Mouse (Mus musculus): ENCODE measurements at regions not wholly inside any gene's neighbourhood (a gene's known extent, or its start where the extent isn't known, plus 50 kb on each side); places are given as distances from the start of the nearest gene placed in this dataset.

GRCm38 (mm10) chr15:56024705-56025104 is 1452.7 kb downstream of the Slc22a22 start:
- Histone ChIP-seq H3K36me3 (ENCODE audit: insufficient read depth, low read length) (no peaks in the 10 kb centered on the region), H3K27ac (ENCODE audit: low read length) (no peak overlapping the region), H3K27me3 (replicated peaks; ENCODE audit: insufficient read depth, low read length) (no peaks in the 10 kb centered on the region), H3K9me3 (ENCODE audit: low read length) (no peaks in the 10 kb centered on the region), H3K9ac (replicated peaks; ENCODE audit: low read depth) (no peak overlapping the region), H3K4me2 (replicated peaks; ENCODE audit: low read depth, low read length) (no peak overlapping the region), H3K4me1 (ENCODE audit: insufficient read depth, low read depth, low read length) (no peaks in the 10 kb centered on the region), H3K4me3 (ENCODE audit: low read depth, low read length) (no peak overlapping the region)
- ATAC-seq (no peak), DNase-seq (ENCODE audit: low spot score) (no peak)
- 69% methylated on average over 1 of the region's 1 CpGs for WGBS
- TF ChIP-seq EP300 (IDR thresholded peaks at IDR 0.05), result no peak
- no peak for TF ChIP-seq CTCF (IDR thresholded peaks at IDR 0.05)

GRCm38 (mm10) chr15:56023862-56024484 is 1453.5 kb downstream of the Slc22a22 start:
- 74% methylated on average over 5 of the region's 5 CpGs for WGBS
- DNase-seq (ENCODE audit: low spot score), result peak; percentile 10
- TF ChIP-seq CTCF (IDR thresholded peaks at IDR 0.05) (no peak), EP300 (IDR thresholded peaks at IDR 0.05) (no peak)
- Histone ChIP-seq H3K4me3 (ENCODE audit: low read depth, low read length) (no peak overlapping the region), H3K9ac (replicated peaks; ENCODE audit: low read depth) (no peak overlapping the region), H3K27ac (ENCODE audit: low read length) (no peak overlapping the region), H3K36me3 (ENCODE audit: insufficient read depth, low read length) (no peaks in the 10 kb centered on the region), H3K4me1 (ENCODE audit: insufficient read depth, low read depth, low read length) (no peaks in the 10 kb centered on the region), H3K4me2 (replicated peaks; ENCODE audit: low read depth, low read length) (no peak overlapping the region), H3K27me3 (replicated peaks; ENCODE audit: insufficient read depth, low read length) (no peaks in the 10 kb centered on the region), H3K9me3 (ENCODE audit: low read length) (no peaks in the 10 kb centered on the region)
- no peak for ATAC-seq

GRCm38 (mm10) chr15:56022315-56022714 is 1455.1 kb downstream of the Slc22a22 start:
- no peak overlapping the region for H3K4me3 ChIP-seq (ENCODE audit: low read depth, low read length)
- DNase-seq (ENCODE audit: low spot score), result no peak
- TF ChIP-seq CTCF (IDR thresholded peaks at IDR 0.05), result no peak
- no peak for TF ChIP-seq EP300 (IDR thresholded peaks at IDR 0.05)
- no peaks in the 10 kb centered on the region for H3K36me3 ChIP-seq (ENCODE audit: insufficient read depth, low read length)
- no peak overlapping the region for H3K27ac ChIP-seq (ENCODE audit: low read length)
- H3K4me1 ChIP-seq (ENCODE audit: insufficient read depth, low read depth, low read length), result no peaks in the 10 kb centered on the region
- no peak overlapping the region for H3K9ac ChIP-seq (replicated peaks; ENCODE audit: low read depth)
- ATAC-seq, result no peak
- no peak overlapping the region for H3K4me2 ChIP-seq (replicated peaks; ENCODE audit: low read depth, low read length)
- H3K9me3 ChIP-seq (ENCODE audit: low read length), result no peaks in the 10 kb centered on the region
- WGBS, result 85% methylated on average over 4 of the region's 4 CpGs
- no peaks in the 10 kb centered on the region for H3K27me3 ChIP-seq (replicated peaks; ENCODE audit: insufficient read depth, low read length)

- Histone ChIP-seq H3K4me3 (ENCODE audit: low read depth, low read length) (no peak overlapping the region), H3K4me1 (ENCODE audit: insufficient read depth, low read depth, low read length) (no peaks in the 10 kb centered on the region), H3K4me2 (replicated peaks; ENCODE audit: low read depth, low read length) (no peak overlapping the region), H3K27ac (ENCODE audit: low read length) (no peak overlapping the region), H3K9ac (replicated peaks; ENCODE audit: low read depth) (no peak overlapping the region), H3K9me3 (ENCODE audit: low read length) (no peaks in the 10 kb centered on the region), H3K27me3 (replicated peaks; ENCODE audit: insufficient read depth, low read length) (no peaks in the 10 kb centered on the region), H3K36me3 (ENCODE audit: insufficient read depth, low read length) (no peaks in the 10 kb centered on the region)
- no peak for DNase-seq (ENCODE audit: low spot score)
- 26% methylated on average over 1 of the region's 1 CpGs for WGBS
- no peak for TF ChIP-seq CTCF (IDR thresholded peaks at IDR 0.05)
- TF ChIP-seq EP300 (IDR thresholded peaks at IDR 0.05), result no peak
- ATAC-seq, result no peak
Observed at GRCm38 (mm10) chr15:56018141-56018540, 1459.3 kb downstream of the Slc22a22 start.

- no peaks in the 10 kb centered on the region for H3K27me3 ChIP-seq (replicated peaks; ENCODE audit: insufficient read depth, low read length)
- no peak for ATAC-seq
- H3K4me1 ChIP-seq (ENCODE audit: insufficient read depth, low read depth, low read length), result no peaks in the 10 kb centered on the region
- H3K4me2 ChIP-seq (replicated peaks; ENCODE audit: low read depth, low read length), result no peak overlapping the region
- no peak for DNase-seq (ENCODE audit: low spot score)
- TF ChIP-seq EP300 (IDR thresholded peaks at IDR 0.05) (no peak), CTCF (IDR thresholded peaks at IDR 0.05) (no peak)
- no peak overlapping the region for H3K9ac ChIP-seq (replicated peaks; ENCODE audit: low read depth)
- H3K27ac ChIP-seq (ENCODE audit: low read length), result no peak overlapping the region
- 90% methylated on average over 1 of the region's 1 CpGs for WGBS
- H3K4me3 ChIP-seq (ENCODE audit: low read depth, low read length), result no peak overlapping the region
- no peaks in the 10 kb centered on the region for H3K36me3 ChIP-seq (ENCODE audit: insufficient read depth, low read length)
- H3K9me3 ChIP-seq (ENCODE audit: low read length), result no peaks in the 10 kb centered on the region
Observed at GRCm38 (mm10) chr15:56017561-56017960, 1459.9 kb downstream of the Slc22a22 start.

- DNase-seq (ENCODE audit: low spot score) (no peak), ATAC-seq (no peak)
- TF ChIP-seq CTCF (IDR thresholded peaks at IDR 0.05) (no peak), EP300 (IDR thresholded peaks at IDR 0.05) (no peak)
- Histone ChIP-seq H3K9me3 (ENCODE audit: low read length) (no peaks in the 10 kb centered on the region), H3K9ac (replicated peaks; ENCODE audit: low read depth) (no peak overlapping the region), H3K27me3 (replicated peaks; ENCODE audit: insufficient read depth, low read length) (no peaks in the 10 kb centered on the region), H3K4me2 (replicated peaks; ENCODE audit: low read depth, low read length) (no peak overlapping the region), H3K4me1 (ENCODE audit: insufficient read depth, low read depth, low read length) (no peaks in the 10 kb centered on the region), H3K27ac (ENCODE audit: low read length) (no peak overlapping the region), H3K4me3 (ENCODE audit: low read depth, low read length) (no peak overlapping the region), H3K36me3 (ENCODE audit: insufficient read depth, low read length) (no peaks in the 10 kb centered on the region)
- 74% methylated on average over 1 of the region's 1 CpGs for WGBS
Observed at GRCm38 (mm10) chr15:56016070-56016469, 1461.4 kb downstream of the Slc22a22 start.

All from lung, postnatal 0 days (tissue).